Mouse (Mus musculus) right cerebral cortex, postnatal 10 days (tissue): Measurements from ENCODE around the gene Tmem115.
"Not testable (repeated sequence)": the region's sequence is repeated elsewhere in the genome, so short reads cannot be mapped to it uniquely, and the experiment has no call there.

Experiments used
- DNase-seq, 2 experiments: peaks; one replicate each; pipeline ENCODE4 v3.0.0; 2021; ENCODE audit warnings: low spot score in 2 of 2

Tmem115 gene

DNA sequence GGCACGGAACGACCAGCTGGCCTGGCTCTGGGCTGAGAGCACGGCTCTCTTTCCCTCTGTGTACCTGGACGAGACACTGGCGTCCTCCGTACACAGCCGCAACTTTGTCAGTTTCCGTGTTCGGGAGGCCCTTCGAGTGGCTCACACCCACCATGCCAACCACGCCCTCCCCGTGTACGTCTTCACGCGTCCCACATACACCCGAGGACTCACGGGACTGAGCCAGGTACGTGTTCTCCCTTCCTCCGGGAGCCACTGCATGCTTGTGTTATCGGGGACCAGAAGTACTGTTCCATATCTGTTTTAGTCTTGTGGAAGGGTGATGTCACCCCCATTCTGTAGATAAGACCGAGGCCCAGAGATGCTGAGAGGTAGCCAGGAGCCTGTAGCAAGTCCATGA, 37.1 kb downstream of the Tmem115 start:
- DNase-seq: no peak

DNA sequence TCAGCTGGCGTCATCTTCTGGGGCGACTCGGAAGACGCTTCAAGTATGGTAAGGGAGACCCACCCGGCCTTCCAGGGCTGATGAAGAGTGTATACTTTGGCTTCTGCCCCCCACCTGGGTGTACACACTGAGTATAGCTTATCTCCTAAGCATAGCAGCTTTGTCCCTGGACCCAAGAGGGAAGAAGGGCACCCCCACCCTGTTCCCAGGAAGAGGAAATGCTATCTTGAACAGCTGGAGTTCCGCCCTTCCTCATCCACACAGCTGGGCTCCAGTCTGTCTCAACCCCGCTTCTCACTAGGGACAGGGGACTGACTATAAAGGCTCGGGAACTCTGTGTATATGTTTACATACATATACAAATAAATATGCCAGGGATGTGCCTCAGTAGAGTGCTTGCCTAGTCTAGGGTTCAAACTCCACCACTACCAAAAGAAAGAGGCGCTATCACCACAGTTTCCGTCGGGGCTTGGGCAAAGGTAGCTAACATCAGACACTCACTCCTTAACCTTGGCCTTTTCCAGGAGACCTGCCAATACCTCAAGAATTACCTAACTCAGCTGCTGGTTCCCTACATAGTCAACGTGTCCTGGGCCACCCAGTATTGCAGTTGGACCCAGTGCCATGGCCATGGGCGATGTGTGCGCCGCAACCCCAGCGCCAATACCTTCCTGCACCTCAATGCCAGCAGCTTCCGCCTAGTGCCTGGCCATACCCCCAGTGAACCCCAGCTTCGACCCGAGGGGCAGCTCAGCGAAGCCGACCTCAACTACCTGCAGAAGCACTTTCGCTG, 38.0 kb downstream of the Tmem115 start:
- DNase-seq: no peak

DNA sequence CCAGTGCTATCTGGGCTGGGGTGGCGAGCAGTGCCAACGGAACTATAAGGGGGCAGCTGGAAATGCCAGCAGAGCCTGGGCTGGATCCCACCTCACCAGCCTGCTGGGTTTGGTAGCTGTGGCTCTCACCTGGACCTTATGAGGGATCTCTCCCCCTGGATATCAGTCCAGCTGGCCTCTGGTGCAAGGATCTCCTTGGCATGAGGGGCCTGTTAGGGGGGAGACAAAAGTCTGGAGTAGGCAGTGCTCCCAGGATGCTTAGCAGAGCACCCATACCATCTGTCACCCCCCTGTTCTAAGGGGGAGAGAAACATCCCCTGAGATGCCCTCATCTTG, 38.5 kb downstream of the Tmem115 start:
- no peak for DNase-seq

DNA sequence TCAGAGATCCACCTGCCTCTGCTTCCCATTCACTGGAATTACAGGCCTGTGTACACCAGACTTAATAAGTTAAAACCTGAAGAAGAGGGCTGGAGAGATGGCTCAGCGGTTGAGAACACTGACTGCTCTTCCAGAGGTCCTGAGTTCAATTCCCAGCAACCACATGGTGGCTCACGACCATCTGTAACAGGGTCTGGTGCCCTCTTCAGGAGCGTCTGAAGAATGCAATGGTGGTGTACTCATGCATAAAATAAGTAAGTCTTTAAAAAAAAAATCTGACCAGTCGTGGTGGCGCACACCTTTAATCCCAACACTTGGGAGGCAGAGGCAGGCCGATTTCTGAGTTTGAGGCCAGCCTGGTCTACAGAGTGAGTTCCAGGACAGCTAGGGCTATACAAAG, 40.0 kb downstream of the Tmem115 start:
- DNase-seq: not testable (repeated sequence)

DNA sequence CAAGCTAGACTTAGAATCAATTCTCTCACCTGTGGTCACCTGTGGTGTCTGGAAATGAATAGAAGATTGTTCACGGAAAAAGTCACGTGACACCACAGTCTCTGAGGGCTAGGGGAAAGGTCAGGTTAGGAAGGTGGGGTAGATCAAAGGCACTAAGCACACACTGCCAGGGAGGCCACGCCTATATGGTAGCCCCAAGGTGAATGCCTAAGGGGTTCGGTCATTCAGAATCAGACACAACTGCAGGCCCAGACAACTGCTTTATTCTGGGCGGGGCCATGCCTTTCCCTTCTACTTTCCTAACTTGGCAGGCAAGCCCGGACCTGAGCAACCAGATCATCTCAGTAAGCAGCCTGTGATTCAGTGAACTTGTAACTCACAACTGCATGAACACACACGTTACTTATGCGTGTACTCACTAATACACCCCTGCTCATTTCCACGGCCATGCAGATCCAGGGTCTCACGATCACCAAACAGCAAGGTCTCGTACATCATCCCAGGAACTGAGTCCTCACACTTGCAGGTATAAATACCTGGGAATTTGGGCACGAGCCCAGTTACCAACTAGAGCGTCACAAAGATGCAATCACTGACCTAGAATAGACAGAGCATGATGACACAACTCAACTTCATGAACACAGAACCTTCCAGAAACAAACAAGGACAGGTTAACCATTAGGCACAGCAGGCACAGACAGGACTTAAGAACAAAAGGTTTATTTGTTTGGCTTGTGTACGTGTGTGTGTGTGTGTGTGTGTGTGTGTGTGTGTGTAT, 42.0 kb downstream of the Tmem115 start:
- no peak for DNase-seq

DNA sequence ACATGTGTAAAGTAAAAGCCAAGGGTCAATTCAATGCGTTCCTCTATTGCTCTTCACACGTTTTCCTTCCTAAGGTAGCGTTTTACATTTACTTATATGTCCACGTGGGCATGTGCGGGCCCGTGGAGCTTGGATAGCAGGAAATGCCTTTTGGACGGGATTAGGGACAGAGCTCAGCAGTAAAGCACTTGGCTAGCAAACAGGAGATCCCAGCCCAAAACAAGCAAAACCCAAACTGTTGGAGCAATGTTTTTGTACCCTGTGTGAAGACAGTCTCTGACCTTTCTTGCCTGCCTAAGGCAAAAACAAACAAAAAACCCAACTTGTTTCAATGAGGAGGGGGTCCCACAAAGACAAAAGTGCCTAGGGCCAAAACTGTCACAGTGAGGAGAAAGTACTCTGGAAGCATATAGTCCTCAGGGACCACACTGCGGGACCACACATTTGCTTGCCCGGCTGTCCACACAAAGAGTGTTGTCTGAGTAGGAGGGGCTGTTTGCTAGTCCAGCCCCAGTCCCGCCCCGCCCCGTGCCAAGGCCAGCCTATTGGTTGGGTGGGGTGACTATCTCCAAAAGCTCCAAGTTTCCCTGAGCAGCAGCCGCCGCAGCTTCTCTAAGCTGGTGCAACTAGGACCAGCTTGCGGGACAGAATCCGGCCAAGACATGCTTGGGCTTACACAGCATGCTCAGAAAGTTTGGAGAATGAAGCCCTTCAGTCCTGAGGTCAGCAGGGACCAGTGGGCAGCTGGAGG, 42.8 kb downstream of the Tmem115 start, which contains the start of gene Hyal1:
Gene Hyal1 (plus strand): TSS at position 571 of the 751 bp plus-strand sequence.
- DNase-seq: peak; percentile 72 to 73

DNA sequence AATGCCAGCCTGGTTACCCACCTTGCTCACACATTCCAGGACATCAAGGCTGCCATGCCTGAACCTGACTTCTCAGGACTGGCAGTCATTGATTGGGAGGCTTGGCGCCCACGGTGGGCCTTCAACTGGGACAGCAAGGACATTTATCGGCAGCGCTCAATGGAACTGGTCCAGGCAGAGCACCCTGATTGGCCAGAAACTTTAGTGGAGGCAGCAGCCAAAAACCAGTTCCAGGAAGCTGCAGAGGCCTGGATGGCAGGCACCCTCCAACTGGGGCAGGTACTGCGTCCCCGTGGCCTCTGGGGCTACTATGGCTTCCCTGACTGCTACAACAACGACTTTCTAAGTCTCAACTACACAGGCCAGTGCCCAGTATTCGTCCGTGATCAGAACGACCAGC, 44.1 kb downstream of the Tmem115 start:
- no peak for DNase-seq

GRCm38 (mm10) chr9:107578587-107578986, 44.8 kb downstream of the Tmem115 start, which contains the start of gene Naa80:
Gene Naa80 (plus strand): TSS chr9:107578887.
- no peak for DNase-seq

GRCm38 (mm10) chr9:107579023-107579900, 45.5 kb downstream of the Tmem115 start:
- DNase-seq: no peak

GRCm38 (mm10) chr9:107580501-107581317, 47.0 kb downstream of the Tmem115 start, which contains the start of gene Hyal3:
Gene Hyal3 (plus strand): TSS chr9:107580818.
- peak; percentile 93 to 94 for DNase-seq

- no peak for DNase-seq
Measured at GRCm38 (mm10) chr9:107581584-107581983, 47.8 kb downstream of the Tmem115 start.

- no peak for DNase-seq
Measured at GRCm38 (mm10) chr9:107582509-107583062, 48.8 kb downstream of the Tmem115 start.

DNA sequence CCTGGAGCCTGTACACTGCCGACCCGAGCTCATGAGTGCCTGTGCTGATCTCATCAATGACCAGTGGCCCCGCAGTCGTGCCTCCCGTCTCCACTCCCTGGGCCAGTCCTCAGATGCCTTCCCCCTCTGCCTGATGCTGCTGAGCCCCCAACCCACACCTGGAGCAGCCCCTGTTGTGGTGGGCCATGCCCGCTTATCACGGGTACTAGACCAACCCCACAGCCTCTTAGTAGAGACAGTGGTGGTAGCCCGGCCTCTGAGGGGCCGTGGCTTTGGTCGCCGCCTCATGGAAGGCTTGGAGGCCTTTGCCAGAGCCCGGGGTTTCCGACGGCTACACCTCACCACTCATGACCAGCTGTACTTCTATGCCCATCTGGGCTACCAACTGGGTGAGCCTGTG, 49.4 kb downstream of the Tmem115 start:
- DNase-seq: no peak

- no peak for DNase-seq
Measured at GRCm38 (mm10) chr9:107586504-107586903, 52.8 kb downstream of the Tmem115 start.

- peak; percentile 98 to 99 for DNase-seq
Measured at GRCm38 (mm10) chr9:107586974-107587832, 53.5 kb downstream of the Tmem115 start, which contains the start of gene Ifrd2. Gene Ifrd2 (plus strand): TSS chr9:107587642.

DNA sequence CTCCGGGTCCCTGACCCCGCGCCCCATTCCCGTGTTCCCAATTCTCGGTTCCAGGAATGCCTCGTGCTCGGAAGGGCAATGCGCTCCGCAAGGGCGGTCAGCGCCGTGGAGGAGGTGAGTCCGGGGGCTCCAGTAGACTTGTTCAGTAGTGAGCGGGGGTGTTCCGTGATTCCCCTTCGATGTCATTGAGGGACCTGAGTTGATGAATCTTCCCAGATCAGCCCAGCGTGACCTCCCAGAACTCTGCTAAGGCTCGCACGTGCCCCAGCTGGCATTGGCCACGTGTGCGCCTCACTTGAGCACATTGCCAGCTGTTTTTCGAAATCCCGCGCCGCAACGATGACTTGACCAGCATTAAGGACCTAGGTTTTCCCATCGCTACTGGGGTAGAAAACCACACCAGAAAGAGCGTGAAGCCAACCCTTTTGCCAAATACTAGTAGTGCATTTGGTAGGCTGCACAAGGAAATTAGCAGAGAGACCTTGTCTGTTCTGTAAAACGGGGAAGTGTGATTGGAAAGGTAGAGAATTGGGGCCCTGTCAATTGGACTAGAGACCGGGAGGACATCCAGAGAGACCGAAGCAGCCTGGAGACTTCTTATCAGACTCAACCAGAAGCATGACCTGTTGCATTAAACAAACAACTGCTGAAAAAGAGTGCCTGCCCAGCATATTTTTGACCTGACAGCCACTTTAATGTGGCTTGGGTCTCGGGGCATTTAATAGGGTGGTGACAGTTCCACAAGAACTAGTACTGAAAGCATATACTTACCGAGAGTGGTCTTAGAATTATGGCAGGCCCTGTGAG, 54.3 kb downstream of the Tmem115 start:
- peak; percentile 66 to 73 for DNase-seq
